Mouse (Mus musculus) intestine, embryonic 16.5 days (tissue): ENCODE results near the gene Msl1. TPM values are rescaled to one million over a fixed set of nuclear protein-coding genes. Genes with fewer than 3 reads are reported as not detected.

ENCODE experiments used
- ATAC-seq: fragments of 200-750 bp; cut with Nextera tagmentation; 2 replicates; pipeline ENCODE4 v1.8.0; 2017; ENCODE audit warnings: moderate TSS enrichment, moderate library complexity
- H3K27ac ChIP-seq: fragments of 300-500 bp; sonication (generic); 2 replicates; pipeline ENCODE4 v1.5.1; 2014; ENCODE audit warnings: mild to moderate bottlenecking, low read length
- H3K27me3 ChIP-seq: fragments of 300-500 bp; sonication (generic); replicated peaks from 2 replicates; pipeline ENCODE4 v1.6.1; 2014; ENCODE audit warnings: low read length, control low read depth, mixed read lengths; ENCODE audit not compliant: control insufficient read depth, insufficient read depth
- H3K36me3 ChIP-seq: fragments of 300-500 bp; sonication (generic); 2 replicates; pipeline ENCODE4 v1.6.1; 2014; ENCODE audit warnings: low read length, control low read depth; ENCODE audit not compliant: control insufficient read depth, insufficient read depth
- H3K4me1 ChIP-seq: fragments of 300-500 bp; sonication (generic); 2 replicates; pipeline ENCODE4 v1.6.1; 2014; ENCODE audit warnings: low read length, control low read depth, mixed read lengths; ENCODE audit not compliant: control insufficient read depth, insufficient read depth
- H3K4me2 ChIP-seq: fragments of 300-500 bp; sonication (generic); 2 replicates; pipeline ENCODE4 v1.6.1; 2014; ENCODE audit warnings: low read depth, low read length, control low read depth
- H3K4me3 ChIP-seq: fragments of 300-500 bp; sonication (generic); 2 replicates; pipeline ENCODE4 v1.5.1; 2014; ENCODE audit warnings: mild to moderate bottlenecking, low read length
- H3K9ac ChIP-seq: fragments of 300-500 bp; sonication (generic); 2 replicates; pipeline ENCODE4 v1.6.1; 2014; ENCODE audit warnings: low read depth, low read length
- H3K9me3 ChIP-seq: fragments of 300-500 bp; sonication (generic); 2 replicates; pipeline ENCODE4 v1.6.1; 2016; ENCODE audit warnings: low read length, control low read depth; ENCODE audit not compliant: control insufficient read depth
- WGBS: fragments of 180-500 bp; shearing (Covaris S2); extraction: QIAGEN DNeasy Blood & Tissue Kit; methylation state at CpG from one replicate; pipeline ENCODE4 v1.1.7; 2014; 5-methylcytosine and 5-hydroxymethylcytosine counted together
- polyA plus RNA-seq: library from polyadenylated mRNA; unstranded; fragments of >200 nt; fragmentation: Nextera tagmentation; extraction: Ambion mirVana; gene quantifications from 2 replicates; pipeline ENCODE4 v1.2.1, GENCODE M21; 2015

Msl1 gene
- 13.5 and 14.5 TPM in 2 replicates for polyA plus RNA-seq

DNA sequence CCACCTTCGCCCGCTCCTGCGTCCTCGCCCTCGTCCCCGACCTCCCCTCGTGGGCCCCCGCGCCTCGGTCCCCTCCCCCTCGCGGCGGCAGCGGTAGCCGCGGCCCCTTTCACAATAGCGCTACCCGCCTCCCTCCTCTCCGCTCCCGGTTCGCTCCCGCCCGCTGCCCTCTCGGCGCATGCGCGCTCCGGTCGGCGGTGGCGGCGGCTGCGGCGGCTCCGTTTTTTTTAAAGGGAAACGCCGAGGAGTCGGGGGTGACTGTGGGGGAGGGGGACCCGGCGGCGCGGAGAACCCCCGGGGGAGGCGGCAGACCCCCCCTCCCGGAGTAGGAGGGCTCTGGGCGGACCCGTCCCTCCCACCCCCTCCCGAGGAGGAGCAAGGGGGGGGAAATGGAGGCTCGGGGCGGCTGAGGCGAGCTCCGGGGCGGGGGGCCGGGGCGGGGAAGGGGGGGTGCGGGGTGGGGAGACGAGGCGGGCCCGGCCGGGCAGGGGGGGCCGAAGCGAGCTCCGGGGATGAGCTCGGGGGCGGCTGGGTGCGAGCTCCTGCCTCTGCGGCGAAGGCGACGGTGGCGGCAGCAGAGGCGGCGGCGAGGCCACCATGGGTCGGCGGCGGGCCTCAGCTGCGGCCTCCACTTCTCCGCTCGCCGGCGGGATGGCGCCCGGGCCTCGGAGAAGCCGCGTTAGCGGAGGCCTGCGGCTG, at the start of gene Msl1:
TSS of gene Msl1 (plus strand) at position 502 of the 699 bp plus-strand sequence.
- under 1% methylated on average over 51 of the region's 89 CpGs for WGBS
- peak within 1 kb of the TSS; percentile 97 for H3K27ac ChIP-seq
- peak; percentile 71 for ATAC-seq
- H3K4me1 ChIP-seq, result peaks cover 23% of the 10 kb centered on the region
- peak within 1 kb of the TSS; percentile 100 for H3K4me3 ChIP-seq
- H3K9me3 ChIP-seq, result no peaks in the 10 kb centered on the region
- peak within 1 kb of the TSS; percentile 99 for H3K9ac ChIP-seq
- H3K36me3 ChIP-seq, result peaks cover 2% of the 10 kb centered on the region
- H3K4me2 ChIP-seq, result peak within 1 kb of the TSS; percentile 87
- H3K27me3 ChIP-seq, result no peaks in the 10 kb centered on the region

DNA sequence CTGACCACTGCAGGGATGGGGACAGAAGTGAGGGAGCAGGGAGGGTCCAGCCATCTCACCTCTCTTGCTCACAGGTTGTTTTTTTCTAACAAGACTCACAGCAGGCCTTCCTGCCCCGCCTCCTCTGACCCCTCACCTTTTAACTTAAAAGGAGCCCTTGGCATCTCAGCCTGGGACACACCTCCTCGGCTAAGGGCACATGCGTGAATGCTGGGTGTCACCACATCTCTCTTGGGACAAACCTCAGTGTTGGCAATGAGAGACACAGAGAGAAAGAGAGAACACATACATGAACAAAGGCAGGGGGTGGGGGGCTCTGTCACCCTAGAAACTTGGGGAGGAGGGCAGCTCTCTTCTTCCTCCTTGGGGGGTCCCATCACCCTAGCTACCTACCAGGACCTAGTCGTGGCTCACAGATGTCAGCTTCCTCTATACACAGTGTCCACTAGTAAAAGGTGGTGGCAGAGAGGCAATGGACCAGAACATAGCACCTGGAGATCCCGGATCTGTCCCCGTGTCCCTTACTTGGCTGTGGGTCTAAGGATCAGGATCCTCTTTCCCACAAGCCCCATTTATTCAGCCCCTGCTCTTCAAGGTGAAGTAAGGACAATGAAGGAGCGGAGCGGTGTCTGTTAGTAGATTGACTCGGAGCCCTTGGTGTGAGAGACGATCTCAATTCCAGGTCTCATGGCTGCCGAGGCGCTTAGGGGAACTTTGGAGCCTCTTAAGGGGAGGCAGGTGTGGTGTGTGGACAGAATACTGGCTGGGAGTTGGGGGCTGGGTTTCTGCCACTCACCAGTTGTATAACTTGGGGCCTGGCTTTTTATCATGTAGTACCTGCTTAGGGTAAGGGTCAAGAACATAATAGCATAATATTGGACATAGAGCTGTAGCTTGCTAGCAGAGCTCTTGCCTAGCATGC, 49.1 kb upstream of the Msl1 start:
- H3K9ac ChIP-seq, result peak overlapping the region; percentile 99
- ATAC-seq, result 0 out of 2 replicates have a peak, but pooled peaks have one; percentile 4

DNA sequence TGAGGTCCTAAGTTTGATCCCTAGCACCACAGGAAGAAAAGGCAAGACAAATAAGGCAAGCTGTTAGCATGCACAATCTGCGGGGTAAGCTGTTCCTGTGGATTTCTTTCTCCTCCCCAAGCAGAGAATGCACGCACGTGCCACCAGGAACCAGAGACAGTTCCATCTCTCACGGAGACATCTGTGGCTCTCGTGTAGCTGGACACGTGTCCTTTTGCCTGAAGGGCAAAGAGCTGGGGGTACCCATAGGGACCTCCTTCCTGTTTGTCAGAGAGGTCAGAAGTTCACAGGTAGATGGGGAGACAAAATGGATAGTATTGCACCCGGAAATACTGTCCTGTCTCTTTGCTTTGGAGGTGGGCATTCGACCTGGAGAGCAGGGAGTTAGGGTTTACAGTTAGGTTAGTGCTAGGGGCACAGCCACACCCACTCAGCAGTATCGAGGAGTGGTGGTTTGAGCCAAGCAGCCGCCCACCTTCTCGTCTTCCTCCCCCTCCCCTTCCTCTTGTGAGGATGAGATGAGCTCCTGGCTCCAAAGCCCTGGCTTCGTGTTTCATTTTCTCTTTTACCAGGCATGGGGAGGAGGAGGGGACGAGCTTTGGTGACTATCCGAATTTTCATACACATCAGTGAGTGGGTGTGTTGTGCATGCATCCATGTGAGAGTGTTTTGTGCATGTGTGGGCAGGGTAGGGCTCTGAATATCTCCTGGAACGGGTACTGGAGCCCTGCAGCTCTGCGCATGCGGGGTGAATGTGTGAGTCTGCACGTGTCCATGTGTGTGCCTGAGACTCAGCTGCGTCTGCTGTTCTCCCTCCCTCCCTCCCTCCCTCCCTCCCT, 48.2 kb upstream of the Msl1 start:
- WGBS, result 2% methylated on average over 19 of the region's 19 CpGs
- no peaks in the 10 kb centered on the region for H3K27me3 ChIP-seq
- peak; percentile 30 for ATAC-seq
- no peaks in the 10 kb centered on the region for H3K36me3 ChIP-seq
- H3K4me1 ChIP-seq, result peaks cover 90% of the 10 kb centered on the region
- H3K9me3 ChIP-seq, result no peaks in the 10 kb centered on the region
- peak overlapping the region; percentile 99 for H3K27ac ChIP-seq
- peak overlapping the region; percentile 32 for H3K4me3 ChIP-seq
- H3K4me2 ChIP-seq, result peak overlapping the region; percentile 85
- peak overlapping the region; percentile 99 for H3K9ac ChIP-seq

More for the DNA sequence above, 49.1 kb upstream of the Msl1 start:
- Histone ChIP-seq H3K27ac (peak overlapping the region; percentile 99), H3K36me3 (no peaks in the 10 kb centered on the region), H3K4me2 (peak overlapping the region; percentile 85), H3K4me1 (peaks cover 83% of the 10 kb centered on the region), H3K4me3 (peak overlapping the region; percentile 32), H3K9me3 (no peaks in the 10 kb centered on the region), H3K27me3 (no peaks in the 10 kb centered on the region)
- 40% methylated on average over 12 of the region's 12 CpGs for WGBS

DNA sequence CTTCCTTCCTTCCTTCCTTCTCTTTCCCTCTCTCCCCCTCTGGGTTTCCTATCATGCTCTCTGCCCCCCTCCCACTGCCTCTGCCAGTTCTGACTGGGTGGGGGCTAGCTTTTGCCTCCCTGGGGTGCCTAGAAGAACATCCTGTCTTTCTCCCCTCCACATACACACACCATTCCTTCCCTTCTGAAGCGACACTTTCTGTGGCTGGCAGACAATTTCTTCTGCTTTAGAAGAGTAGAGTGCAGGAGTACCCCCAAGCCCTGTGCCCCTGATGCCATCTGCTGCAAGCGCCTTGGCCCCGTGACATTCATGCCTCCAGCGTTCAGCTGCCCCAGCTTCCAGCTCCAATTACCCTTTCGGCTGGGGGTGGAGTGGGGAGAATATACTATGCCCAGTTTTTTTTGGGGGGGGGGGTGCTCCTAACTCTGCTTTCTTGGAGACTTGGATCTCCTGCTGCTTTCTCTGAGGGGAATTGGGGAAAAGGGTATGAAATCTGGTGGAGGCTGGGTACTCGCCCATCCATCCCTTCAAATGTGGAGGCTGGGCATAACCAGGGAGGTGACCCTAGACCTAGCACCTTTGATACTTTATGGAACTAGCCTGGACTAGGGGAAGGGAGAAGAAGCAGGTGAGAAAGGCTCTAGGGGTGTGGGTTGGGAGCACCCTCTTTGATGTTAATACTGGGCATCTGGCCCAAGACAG, 47.4 kb upstream of the Msl1 start:
- peaks cover 96% of the 10 kb centered on the region for H3K4me1 ChIP-seq
- no peaks in the 10 kb centered on the region for H3K36me3 ChIP-seq
- H3K9ac ChIP-seq, result peak overlapping the region; percentile 66
- peak overlapping the region; percentile 97 for H3K27ac ChIP-seq
- WGBS, result 19% methylated on average over 6 of the region's 6 CpGs
- H3K27me3 ChIP-seq, result no peaks in the 10 kb centered on the region
- H3K4me3 ChIP-seq, result peak overlapping the region; percentile 34
- peak overlapping the region; percentile 61 for H3K4me2 ChIP-seq
- H3K9me3 ChIP-seq, result no peaks in the 10 kb centered on the region
- no peak for ATAC-seq

DNA sequence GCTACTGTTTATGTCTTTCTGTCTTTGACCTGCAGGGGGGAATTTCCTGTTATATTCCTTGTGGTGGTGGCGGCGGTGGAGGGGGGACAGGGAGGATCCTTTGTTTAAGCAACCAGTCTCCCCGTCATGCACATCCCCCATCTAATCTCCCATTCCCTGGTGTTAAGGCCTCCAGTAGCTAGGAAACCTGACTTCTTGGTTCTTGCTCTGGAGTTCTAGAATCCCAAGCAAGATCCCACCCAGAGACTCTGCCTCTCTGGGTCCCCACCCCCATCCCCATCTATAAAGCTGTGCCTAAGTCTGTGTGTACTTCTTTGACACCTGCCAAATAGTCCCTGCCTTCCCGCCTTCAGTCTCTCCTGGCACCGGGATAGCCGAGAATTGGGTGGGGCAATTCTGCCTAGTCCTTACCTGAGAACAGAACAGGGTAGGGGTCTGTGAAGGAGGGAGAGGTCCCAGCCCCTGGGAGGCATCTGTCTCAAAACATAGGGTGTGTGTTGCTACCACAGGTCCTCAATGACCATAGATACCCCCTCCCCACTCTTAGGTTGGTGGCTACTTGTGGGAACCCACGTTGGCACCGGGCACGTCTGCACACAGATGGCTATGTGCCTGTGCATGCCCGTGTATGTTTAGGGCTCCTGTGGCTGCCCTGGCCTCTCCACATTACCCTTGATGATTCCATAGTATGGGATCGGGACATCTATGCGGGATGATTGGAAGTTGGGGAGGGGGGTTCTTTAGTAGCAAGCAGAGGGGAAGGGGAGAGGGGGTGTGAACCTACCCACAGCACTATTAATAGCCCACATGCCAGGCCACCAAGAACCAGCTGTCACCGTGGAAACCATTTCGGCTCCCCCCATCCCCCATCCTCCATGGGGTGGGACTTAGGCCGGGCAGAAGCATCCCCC, 46.6 kb upstream of the Msl1 start:
- H3K9ac ChIP-seq, result peak overlapping the region; percentile 66
- peak overlapping the region; percentile 34 for H3K4me3 ChIP-seq
- peaks cover 96% of the 10 kb centered on the region for H3K4me1 ChIP-seq
- ATAC-seq, result no peak
- no peaks in the 10 kb centered on the region for H3K9me3 ChIP-seq
- peak overlapping the region; percentile 61 for H3K4me2 ChIP-seq
- WGBS, result 14% methylated on average over 15 of the region's 15 CpGs
- 0 out of 2 replicates have a peak, but pooled peaks cover 5% of the 10 kb centered on the region for H3K36me3 ChIP-seq
- peak overlapping the region; percentile 97 for H3K27ac ChIP-seq
- H3K27me3 ChIP-seq, result no peaks in the 10 kb centered on the region

DNA sequence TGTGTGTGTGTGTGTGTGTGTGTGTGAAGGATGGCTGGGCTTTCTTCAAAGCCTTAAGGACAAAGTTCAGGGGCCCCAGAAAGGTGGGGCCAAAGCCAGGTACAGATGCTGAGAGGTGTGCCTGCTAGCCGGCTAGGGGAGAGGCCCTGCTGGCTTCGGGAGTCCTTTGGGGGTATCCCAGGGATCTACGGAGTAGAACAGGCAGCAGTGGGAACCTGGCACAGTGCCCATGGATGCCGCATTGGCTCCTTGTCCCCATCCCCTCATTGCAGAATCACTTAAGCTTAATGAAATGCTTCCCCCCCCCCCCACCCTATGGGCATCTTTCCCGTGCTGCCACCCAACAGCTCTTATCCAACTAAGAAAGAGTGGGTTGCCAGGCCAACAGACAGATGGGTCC, 45.6 kb upstream of the Msl1 start:
- Histone ChIP-seq H3K4me3 (no peak overlapping the region), H3K27me3 (no peaks in the 10 kb centered on the region), H3K4me2 (peak overlapping the region; percentile 61), H3K4me1 (peaks cover 96% of the 10 kb centered on the region), H3K9ac (peak overlapping the region; percentile 66), H3K27ac (peak overlapping the region; percentile 97), H3K36me3 (0 out of 2 replicates have a peak, but pooled peaks cover 6% of the 10 kb centered on the region), H3K9me3 (no peaks in the 10 kb centered on the region)
- 26% methylated on average over 5 of the region's 5 CpGs for WGBS
- peak; percentile 8; the same call in 1 of the 2 replicates for ATAC-seq

DNA sequence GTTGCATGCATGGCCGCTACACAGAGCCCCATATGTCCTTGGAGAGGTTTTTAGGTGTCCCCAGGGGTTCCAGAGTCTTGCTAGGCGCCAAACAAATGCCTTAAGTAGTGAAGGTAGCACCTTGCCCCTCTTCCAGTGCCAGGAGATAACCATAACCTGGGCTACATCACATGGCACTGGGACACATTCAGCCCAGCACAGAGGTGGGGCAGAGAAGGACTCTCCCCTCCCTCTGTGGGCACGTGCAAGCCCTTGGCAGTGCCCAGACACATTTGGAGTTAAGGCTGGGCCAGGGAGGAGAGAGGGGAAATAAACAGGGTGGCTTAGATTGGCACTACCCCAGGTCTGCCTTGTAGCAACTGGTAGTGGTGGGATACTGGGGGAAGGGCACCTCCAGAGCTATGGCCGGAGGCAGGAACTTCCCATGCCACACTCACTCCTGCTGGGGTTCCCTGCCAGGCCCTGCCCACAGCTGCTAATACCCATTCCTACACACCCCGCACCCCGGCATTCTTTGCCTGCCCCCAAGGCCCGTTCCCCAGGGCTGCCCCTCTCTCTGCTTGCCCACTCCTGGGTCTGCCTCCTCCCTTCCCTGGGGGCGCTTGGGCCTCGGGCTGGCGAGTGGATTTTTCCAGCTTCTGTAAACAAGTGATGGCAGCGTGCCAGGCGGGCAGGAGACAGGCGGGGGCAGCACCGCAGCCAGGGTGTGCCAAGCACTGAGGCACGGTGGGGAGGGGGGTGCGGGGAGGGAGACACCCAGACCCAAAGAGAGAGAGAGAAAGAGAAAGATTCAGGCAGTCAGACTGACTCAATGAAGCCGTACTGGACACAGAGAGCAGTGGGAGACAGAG, 44.7 kb upstream of the Msl1 start:
- peak; percentile 6 for ATAC-seq
- Histone ChIP-seq H3K27me3 (no peaks in the 10 kb centered on the region), H3K4me1 (peaks cover 94% of the 10 kb centered on the region), H3K9me3 (no peaks in the 10 kb centered on the region), H3K4me3 (peak overlapping the region; percentile 29), H3K36me3 (0 out of 2 replicates have a peak, but pooled peaks cover 6% of the 10 kb centered on the region), H3K4me2 (peak overlapping the region; percentile 61), H3K27ac (peak overlapping the region; percentile 97), H3K9ac (peak overlapping the region; percentile 66)
- 18% methylated on average over 17 of the region's 17 CpGs for WGBS
